8 mouse cellular contexts compared by ENCODE assay signal in genomic region chr11:119937772-119938502, GRCm38 (mm10). TPM values are rescaled to one million over a fixed set of nuclear protein-coding genes. Genes with fewer than 3 reads are reported as not detected.
DNase-seq lines count a peak whose midpoint lies in the region; ATAC-seq and TF ChIP-seq lines count a peak whose summit lies in the region.

No protein-coding gene starts in this region.

- no peaks in the 10 kb centered on the region for H3K36me3 ChIP-seq in embryonic facial prominence, embryonic 12.5 days
- no peaks in the 10 kb centered on the region for H3K36me3 ChIP-seq in embryonic facial prominence, embryonic 10.5 days (replicated peaks)
- H3K36me3 ChIP-seq in stomach, postnatal 0 days (ENCODE audit: control insufficient read depth, insufficient read depth, low read length), result no peaks in the 10 kb centered on the region

- 62% methylated on average over 19 of the region's 19 CpGs for WGBS in embryonic facial prominence, embryonic 12.5 days
- WGBS in embryonic facial prominence, embryonic 10.5 days, result 62% methylated on average over 19 of the region's 19 CpGs
- 52% methylated on average over 19 of the region's 19 CpGs for WGBS in stomach, postnatal 0 days

- intact Hi-C loops in left cerebral cortex, postnatal 14 days (cut with DNase I), result loop anchor here (10.0 kb wide), 1 partner anchor 157 kb away; the partner anchor contains the start of genes Ndufaf8 and Tepsin

- 0 out of 2 replicates have a peak overlapping the region, but pooled peaks have one; percentile 25 for H3K27ac ChIP-seq in embryonic facial prominence, embryonic 12.5 days
- H3K27ac ChIP-seq in embryonic facial prominence, embryonic 10.5 days (replicated peaks), result no peak overlapping the region
- H3K27ac ChIP-seq in stomach, postnatal 0 days (replicated peaks), result peak overlapping the region; percentile 86

- no peaks in the 10 kb centered on the region for H3K9me3 ChIP-seq in embryonic facial prominence, embryonic 12.5 days
- H3K9me3 ChIP-seq in embryonic facial prominence, embryonic 10.5 days, result no peaks in the 10 kb centered on the region
- no peaks in the 10 kb centered on the region for H3K9me3 ChIP-seq in stomach, postnatal 0 days (ENCODE audit: control insufficient read depth, low read length)

- H3K27me3 ChIP-seq in embryonic facial prominence, embryonic 12.5 days, result peaks cover 3% of the 10 kb centered on the region; the same call in 1 of the 2 replicates
- peaks cover 44% of the 10 kb centered on the region for H3K27me3 ChIP-seq in embryonic facial prominence, embryonic 10.5 days (replicated peaks; ENCODE audit: low read depth, poor library complexity, severe bottlenecking)
- H3K27me3 ChIP-seq in stomach, postnatal 0 days (ENCODE audit: control insufficient read depth, insufficient read depth, low read length), result no peaks in the 10 kb centered on the region

- H3K4me3 ChIP-seq in embryonic facial prominence, embryonic 12.5 days, result no peak overlapping the region
- H3K4me3 ChIP-seq in embryonic facial prominence, embryonic 10.5 days, result no peak overlapping the region
- no peak overlapping the region for H3K4me3 ChIP-seq in stomach, postnatal 0 days (ENCODE audit: low read depth, low read length)

- no peak overlapping the region for H3K9ac ChIP-seq in embryonic facial prominence, embryonic 12.5 days
- H3K9ac ChIP-seq in stomach, postnatal 0 days (ENCODE audit: low read length), result peak overlapping the region; percentile 41; the same call in 1 of the 2 replicates

- no peak for TF ChIP-seq CTCF in stomach, postnatal 0 days (IDR thresholded peaks at IDR 0.05; ENCODE audit: low read depth)

- peaks cover 60% of the 10 kb centered on the region for H3K4me1 ChIP-seq in embryonic facial prominence, embryonic 12.5 days
- peaks cover 85% of the 10 kb centered on the region for H3K4me1 ChIP-seq in embryonic facial prominence, embryonic 10.5 days
- H3K4me1 ChIP-seq in stomach, postnatal 0 days (replicated peaks; ENCODE audit: control insufficient read depth, insufficient read depth), result peaks cover 21% of the 10 kb centered on the region

- no peak for TF ChIP-seq EP300 in stomach, postnatal 0 days (optimal IDR thresholded peaks at IDR 0.05)

- DNase-seq in embryonic facial prominence, embryonic 10.5 days (ENCODE audit: low spot score), result no peak
- DNase-seq in right cerebral cortex, adult 18-20 months, result peak; percentile 83
- DNase-seq in right cerebral cortex, postnatal 4 days, result no peak
- peak; percentile 42 to 55 for DNase-seq in left cerebral cortex, postnatal 14 days (ENCODE audit: low spot score in 2 of 2)
- no peak for DNase-seq in stomach, postnatal 0 days (ENCODE audit: low spot score)
- DNase-seq in ovary, postnatal 10 days (ENCODE audit: low spot score), result no peak
- DNase-seq in c-Kit-positive CD71-positive TER-119-positive erythroid progenitor cells, embryonic 14.5 days (ENCODE audit: low spot score), result no peak

- ATAC-seq in embryonic facial prominence, embryonic 12.5 days (ENCODE audit: insufficient number of reproducible peaks, insufficient read depth, low FRiP score, low TSS enrichment), result no peak
- ATAC-seq in stomach, postnatal 0 days (ENCODE audit: low FRiP score, low TSS enrichment), result no peak

- H3K4me2 ChIP-seq in embryonic facial prominence, embryonic 12.5 days (replicated peaks), result no peak overlapping the region
- 0 out of 2 replicates have a peak overlapping the region, but pooled peaks have one; percentile 5 for H3K4me2 ChIP-seq in stomach, postnatal 0 days (replicated peaks; ENCODE audit: low read depth)

RNA-seq across cellular contexts. Expression of gene Baiap2, which starts 4.6 kb away (rescaled TPM):
- polyA plus RNA-seq in embryonic facial prominence, embryonic 12.5 days (2016; fragmentation: Nextera tagmentation; extraction: Ambion mirVana), result 14.2 and 15.3 TPM in 2 replicates
- polyA plus RNA-seq in embryonic facial prominence, embryonic 10.5 days (2016; fragmentation: Nextera tagmentation; extraction: Ambion mirVana), result 9.6 and 11.0 TPM in 2 replicates
- 100 to 1,000 TPM; 197 to 200 TPM for total RNA-seq in left cerebral cortex, postnatal 14 days (2021)
- polyA plus RNA-seq in stomach, postnatal 0 days (2015; fragmentation: Nextera tagmentation; extraction: Ambion mirVana), result 35.1 and 39.2 TPM in 2 replicates

RNA-seq across cellular contexts. Expression of gene Chmp6, which starts 24.7 kb away (rescaled TPM):
- polyA plus RNA-seq in embryonic facial prominence, embryonic 12.5 days (2016; fragmentation: Nextera tagmentation; extraction: Ambion mirVana), result 109 and 110 TPM in 2 replicates
- 117 and 120 TPM in 2 replicates for polyA plus RNA-seq in embryonic facial prominence, embryonic 10.5 days (2016; fragmentation: Nextera tagmentation; extraction: Ambion mirVana)
- total RNA-seq in left cerebral cortex, postnatal 14 days (2021), result 10 to 100 TPM; 37.0 to 47.7 TPM
- polyA plus RNA-seq in stomach, postnatal 0 days (2015; fragmentation: Nextera tagmentation; extraction: Ambion mirVana), result 84.5 and 85.3 TPM in 2 replicates

Comparison
In these comparisons a context has a peak if more than half of its experiments do, and no peak if none do; other contexts are left out.
1. DNase-seq: peak in right cerebral cortex, adult 18-20 months (single experiment) and left cerebral cortex, postnatal 14 days (2 of 2); none in embryonic facial prominence, embryonic 10.5 days (single experiment), right cerebral cortex, postnatal 4 days (single experiment), stomach, postnatal 0 days (single experiment), ovary, postnatal 10 days (single experiment) and c-Kit-positive CD71-positive TER-119-positive erythroid progenitor cells, embryonic 14.5 days (single experiment).